Mouse (Mus musculus): ENCODE data around the gene Sdhd.

GRCm38 (mm10) chr9:50569599-50570525, 33.8 kb downstream of the Sdhd start:
- TF ChIP-seq CTCF (IDR thresholded peaks at IDR 0.05; ENCODE audit: low read depth, low read length) (no peak), POLR2A (IDR thresholded peaks at IDR 0.05; ENCODE audit: extremely low read depth, insufficient read depth, low read length) (no peak)
